Mouse (Mus musculus) CD4-positive naive resting alpha-beta T cell, adult 76 days (primary cell): ENCODE results near the gene Nr2f6. TPM values are rescaled to one million over a fixed set of nuclear protein-coding genes. Genes with fewer than 3 reads are reported as not detected.

Source experiments
- total RNA-seq: library from RNA; stranded (reverse); gene quantifications from one replicate; pipeline ENCODE4 v1.2.4, GENCODE M21; 2023

Nr2f6 gene
- total RNA-seq, result 5.0 TPM

DNA sequence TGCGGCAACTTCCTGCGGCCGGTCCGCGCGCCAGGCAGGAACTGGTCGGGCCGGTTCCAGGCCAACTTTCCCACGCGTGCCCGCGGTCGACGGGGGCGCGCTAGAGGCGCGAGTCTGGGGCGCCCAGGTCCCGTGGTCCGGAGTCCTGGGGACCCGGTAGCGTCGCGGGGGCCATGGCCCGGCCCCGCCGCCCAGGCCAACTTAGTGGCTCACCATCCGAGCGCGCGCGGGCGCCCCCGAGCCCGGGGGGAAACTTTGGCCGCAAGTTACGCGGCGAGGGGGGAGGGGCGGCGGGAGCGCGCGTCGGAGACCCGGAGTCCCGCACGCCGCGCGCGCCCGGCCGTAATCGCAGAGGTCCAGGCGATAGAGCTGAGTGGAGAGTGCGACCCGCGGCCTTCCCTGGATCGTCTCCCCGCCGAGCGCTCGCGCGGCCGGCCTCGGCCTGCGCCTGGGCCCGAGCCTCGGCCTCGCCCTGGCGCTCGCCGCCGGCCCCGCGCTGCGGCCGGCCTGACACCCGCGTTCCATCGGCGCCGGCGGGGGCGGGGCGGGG lies at the start of gene Nr2f6:
Gene Nr2f6 (minus strand): TSS at position 540 of the 550 bp plus-strand sequence.

DNA sequence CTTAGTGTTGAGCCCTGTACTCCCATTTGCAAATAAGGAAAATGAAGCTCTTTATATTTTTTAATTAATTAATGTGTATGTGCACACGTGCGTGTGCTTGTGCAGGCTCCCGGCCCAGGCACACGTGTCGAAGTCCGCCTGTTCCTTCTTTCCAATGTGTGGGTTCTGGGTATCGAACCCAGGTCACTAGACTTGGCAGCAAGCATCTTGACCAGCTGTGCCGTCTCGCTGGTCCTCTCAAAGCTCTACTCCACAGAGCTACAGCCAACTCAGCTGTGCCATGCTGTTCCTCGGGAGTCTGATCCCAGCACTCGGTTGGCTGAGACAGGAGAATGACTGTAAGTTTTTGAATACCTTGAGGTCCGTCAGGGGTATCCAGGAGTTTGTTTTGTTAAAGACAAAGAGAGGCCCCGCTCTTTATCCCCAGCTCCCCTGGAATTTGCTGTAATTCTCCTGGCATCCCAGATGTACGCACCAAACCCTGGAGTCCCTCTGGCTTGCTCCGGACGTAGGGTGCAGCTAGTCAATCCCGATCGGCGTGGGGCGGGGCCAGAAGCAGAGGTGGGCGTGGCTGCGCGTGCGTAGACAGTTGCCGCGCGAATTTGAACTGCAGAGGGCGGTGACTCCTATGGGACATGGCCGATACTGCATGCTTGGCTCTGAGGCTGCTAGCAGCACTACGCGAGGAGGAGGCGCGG lies 23.8 kb upstream of the Nr2f6 start, which contains the start of gene Ankle1:
Gene Ankle1 (plus strand): TSS at position 610 of the 698 bp plus-strand sequence.

DNA sequence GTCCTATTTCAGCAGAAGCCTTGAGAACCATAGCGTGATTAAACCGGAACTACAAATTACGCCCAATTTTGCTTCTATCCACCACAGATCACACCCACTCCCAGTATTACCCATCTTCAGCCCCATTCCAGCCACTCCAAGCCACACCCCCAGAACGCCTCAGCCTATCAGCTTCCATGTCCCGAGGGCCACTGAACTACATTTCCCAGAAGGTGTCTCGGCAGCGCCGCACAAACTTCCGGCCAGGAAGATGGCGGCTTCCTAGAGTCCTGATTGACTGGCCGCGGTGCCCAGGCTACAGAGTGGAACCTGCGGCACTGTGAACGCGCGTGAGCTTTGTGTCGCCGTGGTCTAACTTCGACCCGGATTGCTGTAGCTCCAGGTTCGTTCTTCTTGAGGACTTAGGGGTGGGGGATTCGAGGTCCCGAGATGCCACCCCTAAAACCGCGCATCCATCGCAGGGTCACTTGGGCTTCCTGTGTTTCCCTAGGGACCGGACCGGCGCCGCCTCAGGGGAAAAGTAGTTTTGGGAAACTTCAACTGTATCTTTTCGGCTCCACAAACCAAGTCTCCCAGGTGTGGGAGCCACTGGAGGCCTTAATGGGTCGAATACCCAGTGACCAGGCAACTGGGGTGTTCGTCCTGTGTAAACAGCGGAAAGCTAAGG lies 15.0 kb upstream of the Nr2f6 start, which contains the start of gene Babam1:
Gene Babam1 (plus strand): TSS at position 223 of the 667 bp plus-strand sequence.

GRCm38 (mm10) chr8:71395629-71396028 lies 13.9 kb upstream of the Nr2f6 start, which contains the start of gene Ushbp1:
TSS of gene Ushbp1 (minus strand) at chr8:71395802.

GRCm38 (mm10) chr8:71371236-71371848 lies 10.4 kb downstream of the Nr2f6 start, which contains the start of gene Ocel1:
TSS of gene Ocel1 (plus strand) at chr8:71371298.

DNA sequence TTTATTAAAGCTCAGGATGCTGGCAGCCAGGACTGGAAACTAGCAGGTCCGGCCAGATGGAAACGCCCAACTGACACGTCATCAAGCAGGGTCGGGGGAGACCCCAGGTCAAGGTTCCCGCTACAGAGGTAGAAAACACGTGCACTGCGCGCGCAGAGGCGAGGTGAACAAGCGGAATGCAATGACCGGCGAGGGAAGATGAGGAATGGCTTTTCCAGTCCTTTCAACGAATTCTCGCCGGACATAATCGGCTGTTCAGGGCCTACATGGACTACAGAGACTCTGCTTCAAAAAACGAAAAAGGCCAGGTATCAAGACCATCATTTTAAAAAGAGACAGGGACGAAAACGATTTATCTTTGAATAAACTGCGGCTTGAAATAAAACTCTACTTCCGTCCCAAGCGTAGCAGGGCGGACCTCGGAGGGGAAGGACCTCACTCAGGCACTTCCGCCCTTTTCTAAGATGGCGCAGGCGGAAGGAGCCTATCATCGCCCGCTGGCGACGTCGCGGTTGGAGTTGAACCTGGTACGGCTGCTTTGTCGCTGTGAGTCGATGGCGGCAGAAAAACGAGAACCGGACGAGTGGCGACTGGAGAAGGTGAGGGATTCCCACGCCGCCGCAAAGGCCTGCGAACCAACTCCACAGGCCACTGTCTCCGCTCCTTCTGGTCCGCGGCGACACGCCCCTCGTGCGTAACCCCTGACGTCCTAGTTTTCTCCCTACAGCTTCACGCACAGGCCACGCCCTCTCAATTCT lies 14.8 kb downstream of the Nr2f6 start, which contains the start of gene Use1:
Gene Use1 (plus strand): TSS at position 78 of the 758 bp plus-strand sequence.

Other genes starting within 250 kb of the Nr2f6 start
- 147 TPM for gene Myo9b, start 109.2 kb downstream of the Nr2f6 start, total RNA-seq
- 39.8 TPM for gene Haus8, start 109.0 kb downstream of the Nr2f6 start, total RNA-seq
- gene Use1, start 15.1 kb downstream of the Nr2f6 start, total RNA-seq, result 304 TPM
- gene Ocel1, start 10.7 kb downstream of the Nr2f6 start, total RNA-seq, result 23.7 TPM
- gene Ushbp1, start 13.8 kb upstream of the Nr2f6 start, total RNA-seq, result not detected
- gene Babam1, start 14.9 kb upstream of the Nr2f6 start, total RNA-seq, result 93.6 TPM
- gene Ankle1, start 24.1 kb upstream of the Nr2f6 start, total RNA-seq, result 1.3 TPM
- 80.8 TPM for gene Abhd8, start 81.7 kb upstream of the Nr2f6 start, total RNA-seq
- gene Mrpl34, start 83.0 kb upstream of the Nr2f6 start, total RNA-seq, result 20.2 TPM
- 104 TPM for gene Dda1, start 87.2 kb upstream of the Nr2f6 start, total RNA-seq
- 20.5 TPM for gene Ano8, start 104.0 kb upstream of the Nr2f6 start, total RNA-seq
- gene Gtpbp3, start 106.1 kb upstream of the Nr2f6 start, total RNA-seq, result 10.3 TPM
- gene Plvap, start 129.8 kb upstream of the Nr2f6 start, total RNA-seq, result 0.56 TPM
- gene Ccdc194, start 143.8 kb upstream of the Nr2f6 start, total RNA-seq, result not detected
- gene Bst2, start 155.5 kb upstream of the Nr2f6 start, total RNA-seq, result 56.4 TPM
- gene Mvb12a, start 161.0 kb upstream of the Nr2f6 start, total RNA-seq, result 27.1 TPM
- gene Tmem221, start 176.9 kb upstream of the Nr2f6 start, total RNA-seq, result 1.2 TPM
- not detected for gene Nxnl1, start 184.6 kb upstream of the Nr2f6 start, total RNA-seq
- 5.5 TPM for gene Slc27a1, start 186.9 kb upstream of the Nr2f6 start, total RNA-seq
- gene Pgls, start 210.2 kb upstream of the Nr2f6 start, total RNA-seq, result 49.5 TPM
- 13.7 TPM for gene Fam129c, start 215.7 kb upstream of the Nr2f6 start, total RNA-seq
- 42.5 TPM for gene Colgalt1, start 229.0 kb upstream of the Nr2f6 start, total RNA-seq